Mouse (Mus musculus): ENCODE data around the gene Dpf2.

GRCm38 (mm10) chr19:5929634-5930596 is 17.1 kb upstream of the Dpf2 start:
- TF ChIP-seq POLR2A (IDR thresholded peaks at IDR 0.05; ENCODE audit: borderline replicate concordance, low read depth, low read length) (no peak), CTCF (IDR thresholded peaks at IDR 0.05; ENCODE audit: low read depth, low read length) (no peak)
